Mouse (Mus musculus): ENCODE data around the gene Zbtb8os.

- no peak for TF ChIP-seq CTCF (conservative IDR thresholded peaks at IDR 0.05; ENCODE audit: low read length)
- TF ChIP-seq NANOG (IDR thresholded peaks at IDR 0.05; ENCODE audit: borderline replicate concordance, low read length), result no peak
Measured at GRCm38 (mm10) chr4:129320876-129321275, 14.6 kb upstream of the Zbtb8os start.

Measured in E14TG2a.4 (cell line).